Mouse (Mus musculus): ENCODE measurements around the gene Brms1l. TPM values are rescaled to one million over a fixed set of nuclear protein-coding genes. Genes with fewer than 3 reads are reported as not detected.
"Not testable (repeated sequence)": the region's sequence is repeated elsewhere in the genome, so short reads cannot be mapped to it uniquely, and the experiment has no call there.

The Brms1l gene
- total RNA-seq (2012; rRNA removed): 15.2 and 23.5 TPM in 2 replicates

DNA sequence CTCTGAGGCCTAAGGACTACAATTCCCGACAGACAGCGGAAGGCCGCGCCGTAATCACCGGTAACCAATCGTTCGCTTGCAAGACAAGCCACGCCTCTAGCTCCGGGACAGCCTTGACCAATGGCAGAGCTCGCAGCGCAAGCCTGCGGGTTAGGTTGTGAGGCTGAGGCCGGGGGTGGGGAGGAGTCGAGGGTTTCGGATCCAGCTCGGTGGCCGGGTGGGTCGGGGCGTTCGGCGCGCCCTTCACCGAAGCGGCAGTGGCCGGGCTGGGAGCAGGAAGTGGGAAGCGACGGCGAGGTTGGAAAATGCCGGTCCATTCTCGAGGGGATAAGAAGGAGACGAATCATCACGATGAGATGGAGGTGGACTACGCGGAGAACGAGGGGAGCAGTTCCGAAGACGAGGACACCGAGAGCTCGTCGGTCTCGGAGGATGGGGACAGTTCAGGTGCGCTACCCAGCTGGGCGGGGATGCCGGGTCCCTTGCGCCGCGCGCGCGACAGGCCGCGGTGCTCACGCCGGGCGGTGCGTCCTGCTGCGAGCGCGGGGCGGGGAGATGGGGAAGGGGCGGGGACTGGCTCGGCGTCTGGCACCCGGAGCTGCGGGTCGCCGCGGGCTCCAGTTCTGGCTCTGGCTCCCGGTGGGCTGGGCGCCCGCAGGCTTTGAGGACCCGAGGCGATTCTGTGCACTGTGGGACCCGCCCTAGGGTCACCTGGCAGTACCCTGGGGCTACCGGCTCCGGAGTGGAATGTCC, at the start of gene Brms1l:
Gene Brms1l, plus strand, starts transcription at position 126 of the 753 bp plus-strand sequence.
- Histone ChIP-seq H3K9me3 (ENCODE audit: control insufficient read depth, insufficient read depth, low read depth, low read length) (no peaks in the 10 kb centered on the region), H3K4me1 (ENCODE audit: control insufficient read depth in 2 of 2, insufficient read depth in 2 of 2, low read length in 2 of 2, poor library complexity in 1 of 2) (no peaks in the 10 kb centered on the region; a peak in 1 of 4 replicates), H3K27ac (ENCODE audit: insufficient read depth, low read depth, low read length, poor library complexity, severe bottlenecking) (peak within 1 kb of the TSS; percentile 71), H3K4me3 (ENCODE audit: insufficient read depth in 1 of 2, low read depth in 1 of 2, low read length in 2 of 2, poor library complexity in 1 of 2, severe bottlenecking in 1 of 2) (peak within 1 kb of the TSS; percentile 94 to 99), H3K9ac (ENCODE audit: insufficient read depth, low read depth, low read length, poor library complexity, severe bottlenecking) (peak within 1 kb of the TSS; percentile 92), H3K36me3 (ENCODE audit: control insufficient read depth, insufficient read depth, low read length, poor library complexity, severe bottlenecking) (no peaks in the 10 kb centered on the region)
- TF ChIP-seq HCFC1 (IDR thresholded peaks at IDR 0.05; ENCODE audit: borderline replicate concordance, insufficient read depth, low read length) (peak; percentile 94), MAFK (IDR thresholded peaks at IDR 0.05; ENCODE audit: insufficient read depth, low read depth, low read length) (no peak)
- in situ Hi-C loops (cut with MboI; ENCODE audit: low sequenced_read_pairs in 2 of 2, unreplicated experiment in 2 of 2): no loop called here
- DNase-seq (ENCODE audit: low read depth, low spot score): peak; percentile 97

GRCm38 (mm10) chr12:55794485-55794884, 41.6 kb upstream of the Brms1l start:
- H3K9me3 ChIP-seq (ENCODE audit: control insufficient read depth, insufficient read depth, low read depth, low read length); in situ Hi-C loops (cut with MboI; ENCODE audit: low sequenced_read_pairs in 2 of 2, unreplicated experiment in 2 of 2); H3K36me3 ChIP-seq (ENCODE audit: control insufficient read depth, insufficient read depth, low read length, poor library complexity, severe bottlenecking); H3K4me1 ChIP-seq (ENCODE audit: control insufficient read depth in 2 of 2, insufficient read depth in 2 of 2, low read length in 2 of 2, poor library complexity in 1 of 2); H3K4me3 ChIP-seq (ENCODE audit: insufficient read depth in 1 of 2, low read depth in 1 of 2, low read length in 2 of 2, poor library complexity in 1 of 2, severe bottlenecking in 1 of 2); H3K9ac ChIP-seq (ENCODE audit: insufficient read depth, low read depth, low read length, poor library complexity, severe bottlenecking); H3K27ac ChIP-seq (ENCODE audit: insufficient read depth, low read depth, low read length, poor library complexity, severe bottlenecking); DNase-seq (ENCODE audit: low read depth, low spot score): not testable (repeated sequence)

GRCm38 (mm10) chr12:55797103-55797502, 39.0 kb upstream of the Brms1l start:
- no peak for TF ChIP-seq CHD2 (IDR thresholded peaks at IDR 0.05; ENCODE audit: low read depth, low read length)
- no peak for TF ChIP-seq ZC3H11A (IDR thresholded peaks at IDR 0.05; ENCODE audit: borderline replicate concordance, low read depth, low read length)
- no peak for TF ChIP-seq MAFK (IDR thresholded peaks at IDR 0.05; ENCODE audit: insufficient read depth, low read depth, low read length)
- TF ChIP-seq ZNF384 (IDR thresholded peaks at IDR 0.05; ENCODE audit: low read depth, low read length): no peak
- TF ChIP-seq HCFC1 (IDR thresholded peaks at IDR 0.05; ENCODE audit: borderline replicate concordance, insufficient read depth, low read length): no peak
- H3K4me1 ChIP-seq (ENCODE audit: control insufficient read depth in 2 of 2, insufficient read depth in 2 of 2, low read length in 2 of 2, poor library complexity in 1 of 2): no peaks in the 10 kb centered on the region
- in situ Hi-C loops (cut with MboI; ENCODE audit: low sequenced_read_pairs in 2 of 2, unreplicated experiment in 2 of 2): no loop called here
- H3K27ac ChIP-seq (ENCODE audit: insufficient read depth, low read depth, low read length, poor library complexity, severe bottlenecking): no peak overlapping the region
- no peak overlapping the region for H3K9ac ChIP-seq (ENCODE audit: insufficient read depth, low read depth, low read length, poor library complexity, severe bottlenecking)
- H3K4me3 ChIP-seq (ENCODE audit: insufficient read depth in 1 of 2, low read depth in 1 of 2, low read length in 2 of 2, poor library complexity in 1 of 2, severe bottlenecking in 1 of 2): no peak overlapping the region
- H3K36me3 ChIP-seq (ENCODE audit: control insufficient read depth, insufficient read depth, low read length, poor library complexity, severe bottlenecking): no peaks in the 10 kb centered on the region
- no peaks in the 10 kb centered on the region for H3K9me3 ChIP-seq (ENCODE audit: control insufficient read depth, insufficient read depth, low read depth, low read length)
- no peak for DNase-seq (ENCODE audit: low read depth, low spot score)

DNA sequence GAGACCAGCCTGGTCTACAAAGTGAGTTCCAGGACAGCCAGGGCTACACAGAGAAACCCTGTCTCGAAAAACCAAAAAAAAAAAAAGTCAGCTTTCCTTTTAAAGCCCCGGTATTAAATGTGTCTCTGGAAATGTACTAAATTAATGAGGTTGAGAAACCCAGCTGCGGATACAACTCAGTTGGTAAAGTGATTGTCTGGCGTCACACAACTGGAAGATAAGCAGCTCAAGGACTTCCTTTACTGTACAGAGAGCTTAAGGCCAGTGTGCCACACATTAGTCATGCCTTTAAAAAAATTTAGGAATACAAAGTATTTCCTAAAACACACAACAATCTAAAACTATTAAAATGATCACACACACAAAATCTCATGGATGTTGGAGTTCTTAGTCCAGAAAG, 37.4 kb upstream of the Brms1l start:
- no peak for TF ChIP-seq CHD2 (IDR thresholded peaks at IDR 0.05; ENCODE audit: low read depth, low read length)
- no peak for TF ChIP-seq HCFC1 (IDR thresholded peaks at IDR 0.05; ENCODE audit: borderline replicate concordance, insufficient read depth, low read length)
- no peak for TF ChIP-seq ZNF384 (IDR thresholded peaks at IDR 0.05; ENCODE audit: low read depth, low read length)
- TF ChIP-seq ZC3H11A (IDR thresholded peaks at IDR 0.05; ENCODE audit: borderline replicate concordance, low read depth, low read length): no peak
- TF ChIP-seq MAFK (IDR thresholded peaks at IDR 0.05; ENCODE audit: insufficient read depth, low read depth, low read length): no peak
- H3K4me3 ChIP-seq (ENCODE audit: insufficient read depth in 1 of 2, low read depth in 1 of 2, low read length in 2 of 2, poor library complexity in 1 of 2, severe bottlenecking in 1 of 2): no peak overlapping the region
- no peak for DNase-seq (ENCODE audit: low read depth, low spot score)
- H3K27ac ChIP-seq (ENCODE audit: insufficient read depth, low read depth, low read length, poor library complexity, severe bottlenecking): no peak overlapping the region
- no peaks in the 10 kb centered on the region for H3K4me1 ChIP-seq (ENCODE audit: control insufficient read depth in 2 of 2, insufficient read depth in 2 of 2, low read length in 2 of 2, poor library complexity in 1 of 2)
- no peak overlapping the region for H3K9ac ChIP-seq (ENCODE audit: insufficient read depth, low read depth, low read length, poor library complexity, severe bottlenecking)
- no peaks in the 10 kb centered on the region for H3K36me3 ChIP-seq (ENCODE audit: control insufficient read depth, insufficient read depth, low read length, poor library complexity, severe bottlenecking)
- H3K9me3 ChIP-seq (ENCODE audit: control insufficient read depth, insufficient read depth, low read depth, low read length): no peaks in the 10 kb centered on the region
- in situ Hi-C loops (cut with MboI; ENCODE audit: low sequenced_read_pairs in 2 of 2, unreplicated experiment in 2 of 2): no loop called here

- no peaks in the 10 kb centered on the region for H3K36me3 ChIP-seq (ENCODE audit: control insufficient read depth, insufficient read depth, low read length, poor library complexity, severe bottlenecking)
These were observed 36.0 kb upstream of the Brms1l start for GRCm38 (mm10) chr12:55800144-55800543.

More at GRCm38 (mm10) chr12:55800144-55800543, 36.0 kb upstream of the Brms1l start:
- no peaks in the 10 kb centered on the region for H3K9me3 ChIP-seq (ENCODE audit: control insufficient read depth, insufficient read depth, low read depth, low read length)
- in situ Hi-C loops (cut with MboI; ENCODE audit: low sequenced_read_pairs in 2 of 2, unreplicated experiment in 2 of 2): no loop called here
- TF ChIP-seq ZC3H11A (IDR thresholded peaks at IDR 0.05; ENCODE audit: borderline replicate concordance, low read depth, low read length) (no peak), HCFC1 (IDR thresholded peaks at IDR 0.05; ENCODE audit: borderline replicate concordance, insufficient read depth, low read length) (no peak), ZNF384 (IDR thresholded peaks at IDR 0.05; ENCODE audit: low read depth, low read length) (no peak), MAFK (IDR thresholded peaks at IDR 0.05; ENCODE audit: insufficient read depth, low read depth, low read length) (no peak), CHD2 (IDR thresholded peaks at IDR 0.05; ENCODE audit: low read depth, low read length) (no peak)
- no peak overlapping the region for H3K27ac ChIP-seq (ENCODE audit: insufficient read depth, low read depth, low read length, poor library complexity, severe bottlenecking)
- no peak overlapping the region for H3K4me3 ChIP-seq (ENCODE audit: insufficient read depth in 1 of 2, low read depth in 1 of 2, low read length in 2 of 2, poor library complexity in 1 of 2, severe bottlenecking in 1 of 2)
- H3K9ac ChIP-seq (ENCODE audit: insufficient read depth, low read depth, low read length, poor library complexity, severe bottlenecking): no peak overlapping the region
- DNase-seq (ENCODE audit: low read depth, low spot score): no peak
- no peaks in the 10 kb centered on the region for H3K4me1 ChIP-seq (ENCODE audit: control insufficient read depth in 2 of 2, insufficient read depth in 2 of 2, low read length in 2 of 2, poor library complexity in 1 of 2)
